Mouse (Mus musculus) kidney, adult 2 months (tissue): ENCODE results near the gene Zfpl1.
"Not testable (repeated sequence)": the region's sequence is repeated elsewhere in the genome, so short reads cannot be mapped to it uniquely, and the experiment has no call there.

Source experiments
- CTCF ChIP-seq: fragments of 200-500 bp; conservative IDR thresholded peaks from 2 replicates; pipeline ENCODE4 v1.5.1; 2011; ENCODE audit warnings: low read depth, mild to moderate bottlenecking, control low read depth, low read length, moderate library complexity, mixed read lengths; ENCODE audit not compliant: insufficient read depth, insufficient read length
- POLR2A ChIP-seq: fragments of 200-500 bp; IDR thresholded peaks from one replicate; pipeline ENCODE4 v1.6.1; 2011; ENCODE audit warnings: low read depth, low read length, control low read depth

GRCm38 (mm10) chr19:6130414-6131128 is 45.8 kb upstream of the Zfpl1 start:
- TF ChIP-seq POLR2A, CTCF: not testable (repeated sequence)
